Mouse (Mus musculus): ENCODE results near the gene Gm21586.
"Not testable (repeated sequence)": the region's sequence is repeated elsewhere in the genome, so short reads cannot be mapped to it uniquely, and the experiment has no call there.

Gm21586 gene

GRCm38 (mm10) chr4:42439078-42439477 lies at the start of gene Gm21586:
TSS of gene Gm21586 (plus strand) at chr4:42439378.
- in situ Hi-C loops (cut with MboI, MseI), result not testable (repeated sequence)

- in situ Hi-C loops (cut with MboI, MseI), result not testable (repeated sequence)
Observed at GRCm38 (mm10) chr4:42466452-42466851, 27.3 kb downstream of the Gm21586 start, which contains the start of gene Gm2163. TSS of gene Gm2163 (plus strand) at chr4:42466752.
